Mouse (Mus musculus) hindbrain, embryonic 16.5 days (tissue): ENCODE measurements around the gene Cdh23. TPM values are rescaled to one million over a fixed set of nuclear protein-coding genes. Genes with fewer than 3 reads are reported as not detected.

ENCODE experiments used
- ATAC-seq: fragments of 200-750 bp; cut with Nextera tagmentation; 2 replicates; pipeline ENCODE4 v1.8.0; 2017; ENCODE audit warnings: moderate TSS enrichment, moderate library complexity
- H3K27ac ChIP-seq: fragments of 300-500 bp; sonication (generic); 2 replicates; pipeline ENCODE4 v1.5.1; 2014; ENCODE audit warnings: low read depth, mild to moderate bottlenecking, control low read depth, low read length, moderate library complexity
- H3K27me3 ChIP-seq: fragments of 300-500 bp; sonication (generic); replicated peaks from 2 replicates; pipeline ENCODE4 v1.6.1; 2014; ENCODE audit warnings: low read length; ENCODE audit not compliant: control insufficient read depth, insufficient read depth
- H3K36me3 ChIP-seq: fragments of 300-500 bp; sonication (generic); 2 replicates; pipeline ENCODE4 v1.6.1; 2014; ENCODE audit warnings: mild to moderate bottlenecking, low read length, moderate library complexity, mixed read lengths; ENCODE audit not compliant: control insufficient read depth, insufficient read depth
- H3K4me1 ChIP-seq: fragments of 300-500 bp; sonication (generic); 2 replicates; pipeline ENCODE4 v1.6.1; 2014; ENCODE audit warnings: low read depth, low read length; ENCODE audit not compliant: control insufficient read depth, insufficient read depth
- H3K4me2 ChIP-seq: fragments of 300-500 bp; sonication (generic); 2 replicates; pipeline ENCODE4 v1.6.1; 2014; ENCODE audit warnings: mild to moderate bottlenecking, low read length, control low read depth, moderate library complexity
- H3K4me3 ChIP-seq: fragments of 300-500 bp; sonication (generic); 2 replicates; pipeline ENCODE4 v1.5.1; 2014; ENCODE audit warnings: mild to moderate bottlenecking, low read length, control low read depth, moderate library complexity
- H3K9ac ChIP-seq: fragments of 300-500 bp; sonication (generic); 2 replicates; pipeline ENCODE4 v1.6.1; 2014; ENCODE audit warnings: low read depth, mild to moderate bottlenecking, control low read depth, low read length, moderate library complexity
- H3K9me3 ChIP-seq: fragments of 300-500 bp; sonication (generic); 2 replicates; pipeline ENCODE4 v1.6.1; 2014; ENCODE audit warnings: mild to moderate bottlenecking, low read length, moderate library complexity; ENCODE audit not compliant: control insufficient read depth
- WGBS: fragments of 180-500 bp; shearing (Covaris S2); extraction: QIAGEN DNeasy Blood & Tissue Kit; methylation state at CpG from one replicate; pipeline ENCODE4 v1.1.7; 2014; 5-methylcytosine and 5-hydroxymethylcytosine counted together
- polyA plus RNA-seq: library from polyadenylated mRNA; unstranded; fragments of >200 nt; fragmentation: Nextera tagmentation; extraction: Ambion mirVana; gene quantifications from 2 replicates; pipeline ENCODE4 v1.2.1, GENCODE M21; 2015

Gene Cdh23
- polyA plus RNA-seq, 1 experiment from 2014 or later = 6.1 TPM

GRCm38 (mm10) chr10:60279290-60279940 lies 416.9 kb downstream of the Cdh23 start:
- no peaks in the 10 kb centered on the region for H3K36me3 ChIP-seq
- no peak for ATAC-seq
- peaks cover 57% of the 10 kb centered on the region for H3K4me1 ChIP-seq
- H3K9ac ChIP-seq = peak overlapping the region; percentile 41
- H3K4me2 ChIP-seq = peak overlapping the region; percentile 68
- WGBS = 51% methylated on average over 8 of the region's 8 CpGs
- no peaks in the 10 kb centered on the region for H3K27me3 ChIP-seq
- no peak overlapping the region for H3K27ac ChIP-seq
- H3K4me3 ChIP-seq = peak overlapping the region; percentile 88
- H3K9me3 ChIP-seq = no peaks in the 10 kb centered on the region

GRCm38 (mm10) chr10:60278786-60279185 lies 417.5 kb downstream of the Cdh23 start:
- WGBS = 88% methylated on average over 3 of the region's 3 CpGs
- no peaks in the 10 kb centered on the region for H3K27me3 ChIP-seq
- H3K4me3 ChIP-seq = peak overlapping the region; percentile 88
- H3K27ac ChIP-seq = no peak overlapping the region
- H3K9me3 ChIP-seq = no peaks in the 10 kb centered on the region
- H3K4me2 ChIP-seq = peak overlapping the region; percentile 68
- peaks cover 51% of the 10 kb centered on the region for H3K4me1 ChIP-seq
- no peaks in the 10 kb centered on the region for H3K36me3 ChIP-seq
- peak overlapping the region; percentile 41; the same call in 1 of the 2 replicates for H3K9ac ChIP-seq
- no peak for ATAC-seq

GRCm38 (mm10) chr10:60278006-60278399 lies 418.3 kb downstream of the Cdh23 start:
- Histone ChIP-seq H3K4me1 (peaks cover 46% of the 10 kb centered on the region), H3K27me3 (no peaks in the 10 kb centered on the region), H3K9ac (peak overlapping the region; percentile 93), H3K27ac (peak overlapping the region; percentile 96), H3K4me3 (peak overlapping the region; percentile 88), H3K4me2 (peak overlapping the region; percentile 68), H3K9me3 (no peaks in the 10 kb centered on the region), H3K36me3 (no peaks in the 10 kb centered on the region)
- ATAC-seq = no peak
- 10% methylated on average over 13 of the region's 13 CpGs for WGBS

GRCm38 (mm10) chr10:60277207-60278005 lies 418.9 kb downstream of the Cdh23 start, which contains the start of gene Psap:
TSS of gene Psap (plus strand) at chr10:60277627.
- H3K9ac ChIP-seq = peak within 1 kb of the TSS; percentile 93
- H3K9me3 ChIP-seq = no peaks in the 10 kb centered on the region
- H3K27me3 ChIP-seq = no peaks in the 10 kb centered on the region
- peak within 1 kb of the TSS; percentile 96 for H3K27ac ChIP-seq
- no peaks in the 10 kb centered on the region for H3K36me3 ChIP-seq
- H3K4me3 ChIP-seq = peak within 1 kb of the TSS; percentile 88
- ATAC-seq = peak; percentile 91
- 3% methylated on average over 54 of the region's 54 CpGs for WGBS
- peak within 1 kb of the TSS; percentile 68 for H3K4me2 ChIP-seq
- H3K4me1 ChIP-seq = peaks cover 41% of the 10 kb centered on the region

- Histone ChIP-seq H3K9ac (no peak overlapping the region), H3K4me1 (peaks cover 1% of the 10 kb centered on the region; the same call in 1 of the 2 replicates), H3K4me3 (no peak overlapping the region), H3K4me2 (no peak overlapping the region), H3K36me3 (no peaks in the 10 kb centered on the region), H3K9me3 (no peaks in the 10 kb centered on the region), H3K27ac (no peak overlapping the region), H3K27me3 (no peaks in the 10 kb centered on the region)
- 72% methylated on average over 6 of the region's 6 CpGs for WGBS
- no peak for ATAC-seq
Measured at GRCm38 (mm10) chr10:60273382-60273781, 422.9 kb downstream of the Cdh23 start.

- Histone ChIP-seq H3K36me3 (no peaks in the 10 kb centered on the region), H3K9me3 (no peaks in the 10 kb centered on the region), H3K4me2 (no peak overlapping the region), H3K9ac (no peak overlapping the region), H3K27me3 (no peaks in the 10 kb centered on the region), H3K4me3 (no peak overlapping the region), H3K27ac (no peak overlapping the region), H3K4me1 (no peaks in the 10 kb centered on the region)
- ATAC-seq = no peak
- WGBS = 64% methylated on average over 6 of the region's 6 CpGs
Measured at GRCm38 (mm10) chr10:60272241-60272640, 424.0 kb downstream of the Cdh23 start.

- H3K27me3 ChIP-seq = no peaks in the 10 kb centered on the region
- ATAC-seq = no peak
- H3K9me3 ChIP-seq = no peaks in the 10 kb centered on the region
- no peaks in the 10 kb centered on the region for H3K4me1 ChIP-seq
- no peak overlapping the region for H3K27ac ChIP-seq
- WGBS = 83% methylated on average over 6 of the region's 6 CpGs
- no peak overlapping the region for H3K4me3 ChIP-seq
- H3K9ac ChIP-seq = no peak overlapping the region; the same call in 1 of the 2 replicates
- H3K4me2 ChIP-seq = no peak overlapping the region
- H3K36me3 ChIP-seq = no peaks in the 10 kb centered on the region
Measured at GRCm38 (mm10) chr10:60271015-60271414, 425.3 kb downstream of the Cdh23 start.

GRCm38 (mm10) chr10:60269141-60270064 lies 426.9 kb downstream of the Cdh23 start:
- H3K9ac ChIP-seq = no peak overlapping the region
- WGBS = 76% methylated on average over 13 of the region's 13 CpGs

More at GRCm38 (mm10) chr10:60269141-60270064, 426.9 kb downstream of the Cdh23 start:
- Histone ChIP-seq H3K27me3 (no peaks in the 10 kb centered on the region), H3K27ac (no peak overlapping the region), H3K4me1 (no peaks in the 10 kb centered on the region), H3K9me3 (no peaks in the 10 kb centered on the region), H3K4me2 (no peak overlapping the region), H3K36me3 (no peaks in the 10 kb centered on the region), H3K4me3 (no peak overlapping the region)
- ATAC-seq = peak; percentile 66; the same call in 1 of the 2 replicates
